ENCODE assay signal across 16 mouse cellular contexts in the genomic region with DNA sequence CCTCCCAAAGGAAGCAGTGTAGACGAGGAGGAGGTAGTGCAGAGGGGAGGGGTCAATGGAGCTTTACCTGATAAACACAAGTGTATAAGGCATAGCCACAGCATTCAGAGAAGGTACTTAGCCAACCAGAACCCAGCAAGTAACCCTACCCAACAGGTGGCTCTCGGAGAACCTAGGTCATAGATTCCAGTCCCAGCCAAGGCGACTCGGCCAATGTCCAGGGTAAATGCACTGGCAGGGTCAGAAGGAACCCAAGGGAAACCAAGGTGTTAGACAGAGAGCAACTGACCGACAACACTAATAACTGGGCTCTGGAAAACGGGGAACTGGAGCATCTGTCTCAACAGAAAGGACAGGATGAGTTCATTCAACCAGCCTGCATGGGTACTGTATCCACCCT. TPM values are rescaled to one million over a fixed set of nuclear protein-coding genes. Genes with fewer than 3 reads are reported as not detected.
A peak's percentile ranks its signal among the peaks of the same experiment; 100 is the strongest.
DNase-seq lines count a peak whose midpoint lies in the region; ATAC-seq and TF ChIP-seq lines count a peak whose summit lies in the region.
"Had no signal": no experiment of that assay in that cellular context is flagged by ENCODE, and none has a peak within 500 bp of the region (broad histone marks: within the 10 kb centered on the region; RNA-seq: fewer than 3 reads in every experiment).

No protein-coding gene starts in this region.

- H3K9ac ChIP-seq in heart, embryonic 12.5 days, result no peak overlapping the region
- no peak overlapping the region for H3K9ac ChIP-seq in liver, embryonic 16.5 days (ENCODE audit: low read depth, low read length)
- H3K9ac ChIP-seq: lung, embryonic 15.5 days; neural tube, embryonic 15.5 days had no signal

- no peak for ATAC-seq in heart, embryonic 12.5 days (ENCODE audit: insufficient number of reproducible peaks, low FRiP score)
- ATAC-seq in liver, embryonic 16.5 days (ENCODE audit: low read depth), result no peak

- peaks cover 5% of the 10 kb centered on the region; the same call in 1 of the 2 replicates for H3K27me3 ChIP-seq in heart, embryonic 12.5 days (replicated peaks)
- H3K27me3 ChIP-seq in spleen, adult 2 months (ENCODE audit: control insufficient read depth, insufficient read depth, low read length), result no peaks in the 10 kb centered on the region
- no peaks in the 10 kb centered on the region for H3K27me3 ChIP-seq in liver, embryonic 16.5 days (ENCODE audit: control insufficient read depth, insufficient read depth, low read depth, low read length)
- H3K27me3 ChIP-seq: lung, embryonic 15.5 days; neural tube, embryonic 15.5 days had no signal

- DNase-seq in heart, adult 8-10 months (ENCODE audit: low spot score), result no peak
- no peak for DNase-seq in spleen, adult 2 months (ENCODE audit: low read depth in 1 of 2, low spot score in 2 of 2)
- DNase-seq in spleen, adult 18-20 months, result no peak
- no peak for DNase-seq in lung, postnatal 36 days
- no peak for DNase-seq in lung, adult 2 months
- no peak for DNase-seq in left cerebral cortex, postnatal 25 days (ENCODE audit: low spot score in 2 of 2)
- DNase-seq: B cell, adult 2 months; cerebellum, adult 11-12 months; cerebellum, postnatal 36 days; kidney, adult 11 months; kidney, postnatal 36 days; left cerebral cortex, postnatal 4 days had no signal

- no peaks in the 10 kb centered on the region for H3K9me3 ChIP-seq in heart, embryonic 12.5 days (replicated peaks)
- H3K9me3 ChIP-seq in liver, embryonic 16.5 days (replicated peaks; ENCODE audit: control insufficient read depth, low read length), result no peaks in the 10 kb centered on the region
- H3K9me3 ChIP-seq: lung, embryonic 15.5 days; neural tube, embryonic 15.5 days had no signal

- H3K36me3 ChIP-seq in heart, embryonic 12.5 days, result no peaks in the 10 kb centered on the region
- no peaks in the 10 kb centered on the region for H3K36me3 ChIP-seq in spleen, adult 2 months (ENCODE audit: control insufficient read depth, insufficient read depth, low read length)
- no peaks in the 10 kb centered on the region for H3K36me3 ChIP-seq in liver, embryonic 16.5 days (ENCODE audit: control insufficient read depth, insufficient read depth)
- H3K36me3 ChIP-seq: lung, embryonic 15.5 days had no signal

- H3K4me3 ChIP-seq in heart, embryonic 12.5 days, result no peak overlapping the region
- H3K4me3 ChIP-seq in spleen, adult 2 months (ENCODE audit: extremely low read depth, insufficient read depth, insufficient read length), result no peak overlapping the region
- H3K4me3 ChIP-seq in liver, embryonic 16.5 days (ENCODE audit: low read depth, low read length), result no peak overlapping the region
- H3K4me3 ChIP-seq in lung, adult 2 months (replicated peaks; ENCODE audit: extremely low read depth, low read depth, low read length), result no peak overlapping the region
- H3K4me3 ChIP-seq: lung, embryonic 15.5 days; neural tube, embryonic 15.5 days had no signal

- no peak overlapping the region for H3K27ac ChIP-seq in heart, embryonic 12.5 days (ENCODE audit: poor library complexity, severe bottlenecking)
- peak overlapping the region; percentile 4; the same call in 1 of the 2 replicates for H3K27ac ChIP-seq in spleen, adult 2 months (ENCODE audit: insufficient read depth, low read length)
- H3K27ac ChIP-seq in liver, embryonic 16.5 days (ENCODE audit: low read length), result no peak overlapping the region
- H3K27ac ChIP-seq: lung, embryonic 15.5 days; neural tube, embryonic 15.5 days had no signal

- WGBS in heart, embryonic 12.5 days, result 84% methylated on average over 6 of the region's 6 CpGs
- WGBS in spleen, adult 2 months, result 86% methylated on average over 6 of the region's 6 CpGs
- 57% methylated on average over 6 of the region's 6 CpGs for WGBS in liver, embryonic 16.5 days (ENCODE audit: insufficient replicate concordance)
- 88% methylated on average over 6 of the region's 6 CpGs for WGBS in lung, adult 2 months

- peak overlapping the region; percentile 56; the same call in 1 of the 2 replicates for H3K4me2 ChIP-seq in heart, embryonic 12.5 days
- H3K4me2 ChIP-seq in liver, embryonic 16.5 days (ENCODE audit: low read depth, low read length), result 0 out of 2 replicates have a peak overlapping the region, but pooled peaks have one; percentile 26
- H3K4me2 ChIP-seq: lung, embryonic 15.5 days; neural tube, embryonic 15.5 days had no signal

- no peak for TF ChIP-seq CTCF in spleen, adult 2 months (IDR thresholded peaks at IDR 0.05; ENCODE audit: extremely low read depth, insufficient read depth, insufficient read length, insufficient replicate concordance)
- no peak for TF ChIP-seq CTCF in lung, adult 2 months (IDR thresholded peaks at IDR 0.05; ENCODE audit: insufficient read depth, low read length)

- TF ChIP-seq POLR2A in spleen, adult 2 months (IDR thresholded peaks at IDR 0.05; ENCODE audit: low read depth, low read length), result no peak
- no peak for TF ChIP-seq POLR2A in lung, adult 2 months (IDR thresholded peaks at IDR 0.05; ENCODE audit: borderline replicate concordance, extremely low read depth, low read depth, low read length)

- intact Hi-C loops in left cerebral cortex, postnatal 25 days (cut with DNase I), result no loop called here

- H3K4me1 ChIP-seq in heart, embryonic 12.5 days (replicated peaks), result peaks cover 68% of the 10 kb centered on the region
- H3K4me1 ChIP-seq in spleen, adult 2 months (ENCODE audit: control insufficient read depth, insufficient read depth, insufficient read length), result no peaks in the 10 kb centered on the region
- peaks cover 2% of the 10 kb centered on the region; the same call in 1 of the 2 replicates for H3K4me1 ChIP-seq in liver, embryonic 16.5 days (ENCODE audit: control insufficient read depth, low read depth, low read length)
- peaks cover 32% of the 10 kb centered on the region for H3K4me1 ChIP-seq in lung, adult 2 months (ENCODE audit: control insufficient read depth, insufficient read depth, low read length)

RNA-seq across cellular contexts. Expression of a gene that starts 55.8 kb away (rescaled TPM):
- 0.35 and 0.61 TPM in 2 replicates for polyA plus RNA-seq in heart, embryonic 12.5 days (2016; fragmentation: Nextera tagmentation; extraction: Ambion mirVana)
- 1 to 10 TPM in 1 of 4 experiments, under 1 TPM in 3; 0.57 to 1.4 (median 0.74) TPM for total RNA-seq in heart, adult 8-10 months (2022)
- 0.07 and 0.26 TPM in 2 replicates for polyA plus RNA-seq in spleen, adult 2 months (2012; rRNA removed)
- polyA plus RNA-seq in liver, embryonic 16.5 days (2015; fragmentation: Nextera tagmentation; extraction: Ambion mirVana), result 0.28 and 0.30 TPM in 2 replicates
- 23.6 and 33.2 TPM in 2 replicates for polyA plus RNA-seq in lung, adult 2 months (2012; rRNA removed)
- total RNA-seq in left cerebral cortex, postnatal 25 days (2021), result 100 to 1,000 TPM; 112 to 117 TPM

Comparison
In these comparisons a context has a peak if more than half of its experiments do, and no peak if none do; other contexts are left out.
1. RNA of a gene that starts 55.8 kb away (polyA plus RNA-seq): 23.6 to 33.2 TPM in lung, adult 2 months; 0.35 to 0.61 TPM in heart, embryonic 12.5 days, 0.28 to 0.30 TPM in liver, embryonic 16.5 days and 0.07 to 0.26 TPM in spleen, adult 2 months; every median in the first group is over 10 times any median in the second.